Mouse (Mus musculus): ENCODE measurements around the gene Hoxb3. TPM values are rescaled to one million over a fixed set of nuclear protein-coding genes. Genes with fewer than 3 reads are reported as not detected.
A peak's percentile ranks its signal among the peaks of the same experiment; 100 is the strongest.

Hoxb3 gene
- polyA plus RNA-seq, 1 experiment from 2014 or later, result 0.69 TPM

- no peaks in the 10 kb centered on the region for H3K9me3 ChIP-seq
- no peak overlapping the region for H3K27ac ChIP-seq (replicated peaks)
- H3K27me3 ChIP-seq (replicated peaks; ENCODE audit: low read depth, poor library complexity, severe bottlenecking), result peaks cover 100% of the 10 kb centered on the region
- no peak for DNase-seq (ENCODE audit: low spot score)
- peak overlapping the region; percentile 53; the same call in 1 of the 2 replicates for H3K4me3 ChIP-seq
- no peaks in the 10 kb centered on the region for H3K36me3 ChIP-seq (replicated peaks)
- WGBS, result 2% methylated on average over 2 of the region's 2 CpGs
- peaks cover 16% of the 10 kb centered on the region for H3K4me1 ChIP-seq
Measured at GRCm38 (mm10) chr11:96334002-96334364, 10.9 kb downstream of the Hoxb3 start.

GRCm38 (mm10) chr11:96334998-96335397 lies 11.9 kb downstream of the Hoxb3 start:
- peaks cover 100% of the 10 kb centered on the region for H3K27me3 ChIP-seq (replicated peaks; ENCODE audit: low read depth, poor library complexity, severe bottlenecking)
- H3K27ac ChIP-seq (replicated peaks), result no peak overlapping the region
- DNase-seq (ENCODE audit: low spot score), result no peak
- H3K36me3 ChIP-seq (replicated peaks), result no peaks in the 10 kb centered on the region
- no peaks in the 10 kb centered on the region for H3K9me3 ChIP-seq
- H3K4me3 ChIP-seq, result peak overlapping the region; percentile 16; the same call in 1 of the 2 replicates
- 21% methylated on average over 3 of the region's 3 CpGs for WGBS
- H3K4me1 ChIP-seq, result peaks cover 16% of the 10 kb centered on the region

- WGBS, result 0% methylated on average over 2 of the region's 2 CpGs
- H3K4me3 ChIP-seq, result 0 out of 2 replicates have a peak overlapping the region, but pooled peaks have one; percentile 1
- peaks cover 19% of the 10 kb centered on the region for H3K4me1 ChIP-seq
- no peaks in the 10 kb centered on the region for H3K36me3 ChIP-seq (replicated peaks)
- no peaks in the 10 kb centered on the region for H3K9me3 ChIP-seq
- peaks cover 100% of the 10 kb centered on the region for H3K27me3 ChIP-seq (replicated peaks; ENCODE audit: low read depth, poor library complexity, severe bottlenecking)
- DNase-seq (ENCODE audit: low spot score), result no peak
- no peak overlapping the region for H3K27ac ChIP-seq (replicated peaks)
Measured at GRCm38 (mm10) chr11:96336597-96336996, 13.5 kb downstream of the Hoxb3 start.

- Histone ChIP-seq H3K4me3 (0 out of 2 replicates have a peak overlapping the region, but pooled peaks have one; percentile 1), H3K9me3 (no peaks in the 10 kb centered on the region), H3K27me3 (replicated peaks; ENCODE audit: low read depth, poor library complexity, severe bottlenecking) (peaks cover 100% of the 10 kb centered on the region), H3K36me3 (replicated peaks) (no peaks in the 10 kb centered on the region), H3K27ac (replicated peaks) (no peak overlapping the region), H3K4me1 (peaks cover 18% of the 10 kb centered on the region)
- DNase-seq (ENCODE audit: low spot score), result no peak
- WGBS, result under 1% methylated on average over 6 of the region's 6 CpGs
Measured at GRCm38 (mm10) chr11:96337026-96337425, 13.9 kb downstream of the Hoxb3 start.

- H3K4me1 ChIP-seq, result peaks cover 4% of the 10 kb centered on the region; the same call in 1 of the 2 replicates
- H3K9me3 ChIP-seq, result no peaks in the 10 kb centered on the region
- peak overlapping the region; percentile 49 for H3K4me3 ChIP-seq
- no peak overlapping the region for H3K27ac ChIP-seq (replicated peaks)
- WGBS, result 10% methylated on average over 7 of the region's 7 CpGs
- no peak for DNase-seq (ENCODE audit: low spot score)
- peaks cover 100% of the 10 kb centered on the region for H3K27me3 ChIP-seq (replicated peaks; ENCODE audit: low read depth, poor library complexity, severe bottlenecking)
- H3K36me3 ChIP-seq (replicated peaks), result no peaks in the 10 kb centered on the region
Measured at GRCm38 (mm10) chr11:96338957-96339855, 16.1 kb downstream of the Hoxb3 start.

- WGBS, result under 1% methylated on average over 35 of the region's 36 CpGs
- peak; percentile 56 for DNase-seq (ENCODE audit: low spot score)
- H3K4me1 ChIP-seq, result peaks cover 16% of the 10 kb centered on the region
- peak overlapping the region; percentile 49 for H3K4me3 ChIP-seq
- no peaks in the 10 kb centered on the region for H3K36me3 ChIP-seq (replicated peaks)
- peak overlapping the region; percentile 63 for H3K27ac ChIP-seq (replicated peaks)
- no peaks in the 10 kb centered on the region for H3K9me3 ChIP-seq
- H3K27me3 ChIP-seq (replicated peaks; ENCODE audit: low read depth, poor library complexity, severe bottlenecking), result peaks cover 100% of the 10 kb centered on the region
Measured at GRCm38 (mm10) chr11:96340698-96341365, 17.7 kb downstream of the Hoxb3 start.

- H3K27me3 ChIP-seq (replicated peaks; ENCODE audit: low read depth, poor library complexity, severe bottlenecking), result peaks cover 100% of the 10 kb centered on the region
- H3K4me1 ChIP-seq, result peaks cover 19% of the 10 kb centered on the region
- H3K27ac ChIP-seq (replicated peaks), result peak overlapping the region; percentile 63
- H3K4me3 ChIP-seq, result peak overlapping the region; percentile 49
- under 1% methylated on average over 40 of the region's 40 CpGs for WGBS
- no peaks in the 10 kb centered on the region for H3K36me3 ChIP-seq (replicated peaks)
- DNase-seq (ENCODE audit: low spot score), result peak; percentile 70
- no peaks in the 10 kb centered on the region for H3K9me3 ChIP-seq
Measured at GRCm38 (mm10) chr11:96341701-96342575, 18.8 kb downstream of the Hoxb3 start.

- Histone ChIP-seq H3K4me3 (peak overlapping the region; percentile 49), H3K36me3 (replicated peaks) (no peaks in the 10 kb centered on the region), H3K4me1 (peaks cover 19% of the 10 kb centered on the region), H3K27ac (replicated peaks) (no peak overlapping the region), H3K27me3 (replicated peaks; ENCODE audit: low read depth, poor library complexity, severe bottlenecking) (peaks cover 100% of the 10 kb centered on the region), H3K9me3 (no peaks in the 10 kb centered on the region)
- peak; percentile 32 for DNase-seq (ENCODE audit: low spot score)
- under 1% methylated on average over 4 of the region's 4 CpGs for WGBS
Measured at GRCm38 (mm10) chr11:96342576-96342930, 19.4 kb downstream of the Hoxb3 start.

GRCm38 (mm10) chr11:96343206-96343745 lies 20.1 kb downstream of the Hoxb3 start:
- no peak overlapping the region; the same call in 1 of the 2 replicates for H3K27ac ChIP-seq (replicated peaks)
- 8% methylated on average over 2 of the region's 2 CpGs for WGBS
- no peaks in the 10 kb centered on the region for H3K9me3 ChIP-seq
- H3K27me3 ChIP-seq (replicated peaks; ENCODE audit: low read depth, poor library complexity, severe bottlenecking), result peaks cover 100% of the 10 kb centered on the region
- H3K4me3 ChIP-seq, result peak overlapping the region; percentile 49
- H3K4me1 ChIP-seq, result peaks cover 19% of the 10 kb centered on the region
- DNase-seq (ENCODE audit: low spot score), result peak; percentile 33
- H3K36me3 ChIP-seq (replicated peaks), result no peaks in the 10 kb centered on the region

GRCm38 (mm10) chr11:96344061-96344877 lies 21.1 kb downstream of the Hoxb3 start:
- Histone ChIP-seq H3K27ac (replicated peaks) (0 out of 2 replicates have a peak overlapping the region, but pooled peaks have one; percentile 25), H3K27me3 (replicated peaks; ENCODE audit: low read depth, poor library complexity, severe bottlenecking) (peaks cover 100% of the 10 kb centered on the region), H3K36me3 (replicated peaks) (no peaks in the 10 kb centered on the region), H3K4me1 (peaks cover 19% of the 10 kb centered on the region), H3K4me3 (peak overlapping the region; percentile 49), H3K9me3 (no peaks in the 10 kb centered on the region)
- under 1% methylated on average over 40 of the region's 40 CpGs for WGBS
- DNase-seq (ENCODE audit: low spot score), result peak; percentile 56

- peaks cover 100% of the 10 kb centered on the region for H3K27me3 ChIP-seq (replicated peaks; ENCODE audit: low read depth, poor library complexity, severe bottlenecking)
- no peaks in the 10 kb centered on the region for H3K9me3 ChIP-seq
- no peak overlapping the region for H3K27ac ChIP-seq (replicated peaks)
- peaks cover 20% of the 10 kb centered on the region for H3K4me1 ChIP-seq
- H3K4me3 ChIP-seq, result peak overlapping the region; percentile 49
- no peaks in the 10 kb centered on the region for H3K36me3 ChIP-seq (replicated peaks)
- DNase-seq (ENCODE audit: low spot score), result peak; percentile 35
- WGBS, result 3% methylated on average over 6 of the region's 6 CpGs
Measured at GRCm38 (mm10) chr11:96344878-96345159, 21.7 kb downstream of the Hoxb3 start.

Measured in embryonic facial prominence, embryonic 10.5 days (tissue).